Mouse (Mus musculus) C2C12 (cell line): ENCODE measurements at regions not wholly inside any gene's neighbourhood (a gene's known extent, or its start where the extent isn't known, plus 50 kb on each side); places are given as distances from the start of the nearest gene placed in this dataset.

Experiments used
- H3K27me3 ChIP-seq: one replicate; pipeline ENCODE4 v1.6.1; 2011; ENCODE audit not compliant: control insufficient read depth, insufficient read depth, insufficient read length
- H3K36me3 ChIP-seq: one replicate; pipeline ENCODE4 v1.6.1; 2011; ENCODE audit not compliant: control insufficient read depth, insufficient read depth
- H3K4me3 ChIP-seq: one replicate; pipeline ENCODE4 v1.5.1; 2011; ENCODE audit warnings: mild to moderate bottlenecking, control low read depth; ENCODE audit not compliant: poor library complexity, insufficient read depth, severe bottlenecking
- H3K79me2 ChIP-seq: one replicate; pipeline ENCODE4 v1.6.1; 2011; ENCODE audit not compliant: control insufficient read depth, insufficient read depth
- H3K79me3 ChIP-seq: one replicate; pipeline ENCODE4 v1.6.1; 2011; ENCODE audit warnings: low read depth, control low read depth
- H3ac ChIP-seq: one replicate; pipeline ENCODE3; 2011; ENCODE audit warnings: low read depth; ENCODE audit not compliant: control insufficient read depth, insufficient read length
- CEBPB ChIP-seq: IDR thresholded peaks from one replicate; pipeline ENCODE4 v1.6.1; 2011; ENCODE audit warnings: low read depth, mild to moderate bottlenecking, control low read depth, moderate library complexity
- CTCF ChIP-seq: IDR thresholded peaks from one replicate; pipeline ENCODE4 v1.5.1; 2011; ENCODE audit not compliant: control insufficient read depth, insufficient read depth, insufficient read length
- FOSL1 ChIP-seq: IDR thresholded peaks from one replicate; pipeline ENCODE4 v1.8.0; 2011; ENCODE audit warnings: mild to moderate bottlenecking, low read length; ENCODE audit not compliant: poor library complexity, insufficient read depth, severe bottlenecking
- MAX ChIP-seq: IDR thresholded peaks from one replicate; pipeline ENCODE4 v1.6.1; 2011; ENCODE audit warnings: mild to moderate bottlenecking, control low read depth
- MYOD1 ChIP-seq: IDR thresholded peaks from one replicate; pipeline ENCODE4 v1.6.1; 2011; ENCODE audit warnings: low read depth; ENCODE audit not compliant: control insufficient read depth, insufficient read length
- MYOG ChIP-seq: IDR thresholded peaks from one replicate; pipeline ENCODE4 v1.6.1; 2011; ENCODE audit not compliant: control insufficient read depth, insufficient read length; ENCODE audit errors: extremely low read depth
- USF1 ChIP-seq: IDR thresholded peaks from one replicate; pipeline ENCODE4 v1.6.1; 2011; ENCODE audit warnings: low read depth, mild to moderate bottlenecking, control low read depth, moderate library complexity

GRCm38 (mm10) chr8:10719411-10719810 is 288.8 kb downstream of the Irs2 start:
- Histone ChIP-seq H3K36me3 (no peaks in the 10 kb centered on the region), H3ac (no peak overlapping the region), H3K27me3 (peaks cover 4% of the 10 kb centered on the region), H3K79me3 (no peaks in the 10 kb centered on the region), H3K79me2 (no peaks in the 10 kb centered on the region), H3K4me3 (no peak overlapping the region)
- TF ChIP-seq CTCF (no peak), CEBPB (no peak), MYOG (no peak), MAX (no peak), FOSL1 (no peak), USF1 (no peak), MYOD1 (no peak)

- Histone ChIP-seq H3K27me3 (peaks cover 13% of the 10 kb centered on the region), H3K79me2 (no peaks in the 10 kb centered on the region), H3K36me3 (no peaks in the 10 kb centered on the region), H3K79me3 (no peaks in the 10 kb centered on the region), H3ac (no peak overlapping the region), H3K4me3 (no peak overlapping the region)
- TF ChIP-seq FOSL1 (no peak), MAX (no peak), CEBPB (no peak), CTCF (no peak), MYOG (no peak), USF1 (no peak), MYOD1 (no peak)
Measured at GRCm38 (mm10) chr8:10717297-10717696, 291.0 kb downstream of the Irs2 start.

GRCm38 (mm10) chr8:10716161-10716560 is 292.1 kb downstream of the Irs2 start:
- H3ac ChIP-seq: no peak overlapping the region
- TF ChIP-seq CEBPB (no peak), CTCF (no peak), MAX (no peak), FOSL1 (no peak), MYOG (no peak), USF1 (no peak), MYOD1 (no peak)
- no peaks in the 10 kb centered on the region for H3K36me3 ChIP-seq
- no peaks in the 10 kb centered on the region for H3K79me2 ChIP-seq
- no peak overlapping the region for H3K4me3 ChIP-seq
- H3K79me3 ChIP-seq: no peaks in the 10 kb centered on the region
- peaks cover 13% of the 10 kb centered on the region for H3K27me3 ChIP-seq

- TF ChIP-seq MAX (no peak), USF1 (no peak), CEBPB (no peak), CTCF (no peak), MYOD1 (no peak), FOSL1 (no peak), MYOG (no peak)
Measured at GRCm38 (mm10) chr8:10713515-10714042, 294.7 kb downstream of the Irs2 start.

GRCm38 (mm10) chr8:10712118-10712689 is 296.1 kb downstream of the Irs2 start:
- no peaks in the 10 kb centered on the region for H3K79me3 ChIP-seq
- H3K79me2 ChIP-seq: no peaks in the 10 kb centered on the region
- TF ChIP-seq FOSL1 (no peak), MYOD1 (no peak), CEBPB (no peak), CTCF (no peak), MYOG (no peak), MAX (no peak), USF1 (no peak)
- H3K36me3 ChIP-seq: no peaks in the 10 kb centered on the region
- H3K27me3 ChIP-seq: peaks cover 13% of the 10 kb centered on the region
- H3ac ChIP-seq: no peak overlapping the region
- no peak overlapping the region for H3K4me3 ChIP-seq

More at GRCm38 (mm10) chr8:10713515-10714042, 294.7 kb downstream of the Irs2 start:
- H3K36me3 ChIP-seq: no peaks in the 10 kb centered on the region
- H3K79me2 ChIP-seq: no peaks in the 10 kb centered on the region
- H3ac ChIP-seq: no peak overlapping the region
- H3K4me3 ChIP-seq: no peak overlapping the region
- H3K79me3 ChIP-seq: no peaks in the 10 kb centered on the region
- peaks cover 13% of the 10 kb centered on the region for H3K27me3 ChIP-seq

- TF ChIP-seq CEBPB: no peak
- TF ChIP-seq FOSL1: no peak
- no peak for TF ChIP-seq CTCF
- TF ChIP-seq MYOD1: no peak
- no peak for TF ChIP-seq MYOG
- TF ChIP-seq MAX: no peak
- TF ChIP-seq USF1: no peak
- H3K79me3 ChIP-seq: no peaks in the 10 kb centered on the region
- H3K36me3 ChIP-seq: no peaks in the 10 kb centered on the region
- no peak overlapping the region for H3K4me3 ChIP-seq
- no peak overlapping the region for H3ac ChIP-seq
- H3K79me2 ChIP-seq: no peaks in the 10 kb centered on the region
- peaks cover 9% of the 10 kb centered on the region for H3K27me3 ChIP-seq
Measured at GRCm38 (mm10) chr8:10711474-10711873, 296.8 kb downstream of the Irs2 start.
